Mouse (Mus musculus) olfactory bulb, adult 2 months (tissue): ENCODE results near the gene Ccnl1.

ENCODE experiments used
- CTCF ChIP-seq: fragments of 200-500 bp; IDR thresholded peaks from 2 replicates; pipeline ENCODE4 v1.5.1; 2012; ENCODE audit warnings: low read depth, mild to moderate bottlenecking, low read length, moderate library complexity; ENCODE audit not compliant: insufficient read depth
- POLR2A ChIP-seq: fragments of 200-500 bp; IDR thresholded peaks from 2 replicates; pipeline ENCODE4 v1.6.1; 2012; ENCODE audit warnings: mild to moderate bottlenecking, low read depth, low read length, moderate library complexity; ENCODE audit not compliant: insufficient read depth

- TF ChIP-seq POLR2A (no peak), CTCF (no peak)
Measured at GRCm38 (mm10) chr3:65897233-65897993, 60.6 kb downstream of the Ccnl1 start.
